Mouse (Mus musculus) ovary, adult 18-20 months (tissue): ENCODE measurements around the gene Olfr1198.

Experiments used
- DNase-seq: peaks from one replicate; pipeline ENCODE4 v3.0.0; 2022; ENCODE audit warnings: low spot score, mixed read lengths

Gene Olfr1198

DNA sequence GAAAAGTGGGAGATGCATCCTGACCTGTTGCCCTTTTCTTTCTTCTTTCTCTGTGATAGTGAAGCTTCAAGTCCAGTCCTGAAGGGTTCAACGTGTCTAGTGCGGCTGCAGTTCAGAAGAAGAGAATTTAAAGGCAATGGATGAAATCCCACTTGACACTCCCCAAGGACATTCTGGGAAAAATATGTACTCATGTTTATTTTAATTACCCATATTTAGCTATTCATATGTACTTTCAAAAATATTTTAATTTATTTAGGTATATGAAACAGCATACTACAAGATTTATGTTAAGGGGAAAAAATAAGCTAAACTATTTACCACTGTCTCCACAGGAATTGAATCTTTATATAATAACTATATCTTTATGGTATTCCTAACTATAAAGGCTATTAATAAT, at the start of gene Olfr1198:
Olfr1198 (minus strand) TSS at position 101 of the 400 bp plus-strand sequence.
- no peak for DNase-seq

DNA sequence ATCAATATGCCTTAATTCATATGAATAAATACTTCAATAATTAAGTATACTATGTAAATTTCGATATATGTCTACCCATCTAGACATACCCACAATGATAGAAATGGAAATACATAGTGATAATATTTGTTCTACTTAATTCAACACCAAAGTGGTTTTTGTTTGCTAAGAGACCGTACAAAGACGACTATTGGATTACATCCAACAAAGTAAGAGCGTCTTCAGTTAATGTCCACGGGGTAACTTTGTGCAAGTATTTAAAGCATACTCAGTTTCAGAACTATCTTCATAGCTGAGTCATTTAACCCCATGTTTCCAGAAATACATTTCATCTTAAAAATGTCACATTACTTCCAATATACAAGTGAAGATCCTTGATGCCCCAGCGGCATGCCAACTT, 41.6 kb upstream of the Olfr1198 start, which contains the start of gene Olfr1201:
Olfr1201 (plus strand) TSS at position 301 of the 400 bp plus-strand sequence.
- no peak for DNase-seq

DNA sequence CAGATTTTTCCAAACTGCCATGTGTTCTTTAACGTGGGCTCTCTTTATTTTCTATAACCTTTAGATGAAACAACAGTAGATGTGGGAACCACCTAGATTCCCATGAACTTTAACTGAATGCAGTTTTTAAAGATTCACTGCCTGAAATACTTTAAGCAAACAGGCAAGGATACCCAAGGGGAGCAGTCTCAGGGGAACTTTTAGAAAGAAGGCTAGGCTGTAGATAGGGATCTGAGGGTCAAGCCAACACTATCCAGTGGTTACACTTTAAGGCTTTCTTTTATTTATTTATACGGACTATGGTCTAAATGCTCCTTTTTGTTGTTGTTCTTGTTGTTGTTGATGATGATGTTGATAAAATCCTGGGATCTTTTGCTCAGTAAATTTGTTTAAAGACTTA, 19.2 kb upstream of the Olfr1198 start, which contains the start of gene Olfr1200:
Olfr1200 (minus strand) TSS at position 101 of the 400 bp plus-strand sequence.
- DNase-seq, result no peak

DNA sequence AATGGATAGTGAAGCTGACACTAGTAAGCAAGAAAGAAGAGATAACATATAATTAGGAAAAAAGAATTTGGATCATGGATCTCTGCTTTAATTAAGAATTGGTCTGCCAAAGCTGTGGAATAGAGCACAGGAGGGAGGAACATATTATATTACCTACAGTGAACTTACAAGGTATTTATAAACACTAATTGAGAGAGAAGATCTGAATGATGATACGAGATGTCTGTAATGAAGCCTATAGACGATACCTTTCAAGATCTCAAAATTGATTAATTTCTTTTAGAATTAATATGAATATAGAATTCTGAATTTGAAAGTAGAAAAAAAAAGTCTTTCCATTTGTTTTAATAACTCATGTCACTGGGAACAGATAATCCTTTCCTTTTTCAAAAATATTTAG, 9.2 kb upstream of the Olfr1198 start, which contains the start of gene Olfr1199:
Olfr1199 (minus strand) TSS at position 101 of the 400 bp plus-strand sequence.
- DNase-seq, result no peak

DNA sequence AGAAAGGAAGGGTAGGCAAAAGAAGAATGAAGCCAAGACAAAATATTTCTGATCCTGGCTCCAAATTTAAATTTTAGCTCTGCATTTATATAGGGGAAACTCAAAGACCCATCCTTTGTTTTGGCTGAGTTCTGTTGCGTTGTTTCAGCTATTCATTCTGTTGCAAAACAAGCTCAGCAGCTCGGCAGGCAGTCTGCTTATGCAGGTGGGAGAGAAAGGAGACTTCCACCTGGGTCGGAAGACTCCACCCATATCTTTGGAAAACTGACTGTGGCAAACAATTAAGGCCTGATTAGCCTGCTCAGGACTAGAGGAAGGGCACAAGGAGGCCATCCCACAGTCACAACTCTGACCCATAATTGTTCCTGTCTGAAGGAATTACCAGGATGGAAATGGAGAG, 7.8 kb downstream of the Olfr1198 start:
- no peak for DNase-seq

DNA sequence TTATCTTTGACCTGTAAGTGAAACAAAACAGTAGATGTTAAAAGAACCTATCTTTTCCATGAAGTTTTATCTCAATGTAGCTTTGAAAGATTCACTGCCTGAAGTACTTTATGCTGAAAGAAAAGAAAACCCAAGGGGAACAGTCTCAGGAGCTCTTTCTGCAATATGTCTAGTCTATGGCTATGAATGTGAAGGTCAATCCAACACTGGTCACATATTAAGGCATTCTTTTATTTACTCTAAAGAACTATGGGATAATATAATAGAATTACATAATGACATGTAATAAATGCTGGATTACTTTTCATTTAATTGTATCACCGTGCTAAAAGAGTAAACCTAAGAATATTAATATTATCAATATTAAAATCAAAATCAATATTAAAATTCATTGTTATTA, 18.9 kb downstream of the Olfr1198 start, which contains the start of gene Olfr1197:
Olfr1197 (minus strand) TSS at position 101 of the 400 bp plus-strand sequence.
- DNase-seq, result no peak

DNA sequence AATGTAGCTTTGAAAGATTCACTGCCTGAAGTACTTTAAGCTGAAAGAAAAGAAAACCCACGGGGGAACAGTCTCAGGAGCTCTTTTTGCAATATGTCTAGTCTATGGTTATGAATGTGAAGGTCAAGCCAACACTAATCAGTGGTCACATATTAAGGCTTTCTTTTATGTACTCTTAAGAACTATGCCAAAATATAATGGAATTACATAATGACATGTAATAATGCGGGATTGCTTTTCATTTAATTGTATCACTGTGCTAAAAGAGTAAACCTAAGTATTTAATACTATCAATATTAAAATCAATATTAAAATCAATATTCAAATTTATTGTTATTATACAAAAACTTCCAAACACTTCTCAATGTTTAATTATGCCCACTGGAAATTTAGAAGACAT, 46.7 kb downstream of the Olfr1198 start, which contains the start of gene Olfr1196:
Olfr1196 (minus strand) TSS at position 101 of the 400 bp plus-strand sequence.
- no peak for DNase-seq
